8 mouse cellular contexts compared by ENCODE assay signal in the genomic region with DNA sequence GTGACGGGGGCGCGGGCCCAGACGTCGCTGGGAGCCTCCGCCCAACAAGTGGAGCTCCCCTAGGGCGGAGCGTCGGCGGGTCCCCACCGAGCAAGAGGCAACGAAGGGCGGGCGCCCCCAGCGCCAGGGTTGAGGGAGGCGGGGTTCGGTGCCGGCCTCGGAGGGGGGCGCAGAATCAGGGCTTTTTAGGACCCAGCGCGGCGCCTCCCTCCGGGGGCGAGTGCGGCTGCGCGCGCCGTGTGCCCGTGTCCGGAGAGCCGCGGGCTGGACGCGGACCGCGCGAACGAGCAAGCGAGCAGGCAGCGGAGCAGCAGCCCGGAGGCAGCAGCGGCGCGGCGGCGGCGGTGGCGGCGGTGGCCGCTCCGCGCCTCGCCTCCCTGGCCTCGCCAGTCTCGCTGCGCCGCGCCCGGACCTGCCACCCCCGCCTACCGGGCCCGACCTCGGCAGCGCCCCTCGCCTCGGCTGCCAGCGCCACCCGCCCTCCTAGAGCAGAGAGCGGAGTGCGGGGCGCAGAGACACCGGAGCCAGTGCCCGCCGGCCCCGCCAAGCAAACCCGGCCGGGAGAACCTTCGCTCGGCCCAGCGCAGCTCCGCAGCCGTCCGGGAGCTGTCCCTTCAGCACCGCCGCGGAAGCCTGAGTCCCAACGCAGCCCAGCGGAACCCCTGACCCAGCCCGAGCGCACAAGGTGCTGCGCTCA. TPM values are rescaled to one million over a fixed set of nuclear protein-coding genes. Genes with fewer than 3 reads are reported as not detected.
DNase-seq lines count a peak whose midpoint lies in the region; ATAC-seq and TF ChIP-seq lines count a peak whose summit lies in the region.

TSS of gene Kcnc1 (plus strand) at position 267 of the 697 bp plus-strand sequence.

- H3K9ac ChIP-seq in ES-E14 (ENCODE audit: insufficient read depth, low read depth, low read length, poor library complexity, severe bottlenecking) = peak within 1 kb of the TSS; percentile 9; the same call in 1 of the 2 replicates
- peak within 1 kb of the TSS; percentile 86 for H3K9ac ChIP-seq in hindbrain, embryonic 12.5 days

- DNase-seq in ES-E14 (ENCODE audit: low read depth, low spot score) = peak; percentile 60
- DNase-seq in cerebellum, adult 2 months = peak; percentile 91 to 92
- peak in 1 of 2 experiments; percentile 71 for DNase-seq in frontal cortex, adult 2 months (ENCODE audit: extremely low spot score in 1 of 2, low spot score in 1 of 2)
- peak; percentile 61 to 69 for DNase-seq in layer of hippocampus, postnatal 14 days (ENCODE audit: low spot score in 2 of 2)
- DNase-seq in lung, postnatal 10 days = peak; percentile 85
- peak; percentile 77 for DNase-seq in retina, embryonic 14.5 days (ENCODE audit: low spot score)
- DNase-seq in thymus, postnatal 36 days = peak; percentile 66 to 68

- no peak for TF ChIP-seq CTCF in cerebellum, adult 2 months (IDR thresholded peaks at IDR 0.05; ENCODE audit: borderline replicate concordance, insufficient read depth, low read depth, low read length)

- no peaks in the 10 kb centered on the region for H3K27me3 ChIP-seq in cerebellum, adult 2 months (ENCODE audit: control insufficient read depth, insufficient read depth, low read length)
- peaks cover 70% of the 10 kb centered on the region for H3K27me3 ChIP-seq in hindbrain, embryonic 12.5 days

- TF ChIP-seq POLR2A in cerebellum, adult 2 months (IDR thresholded peaks at IDR 0.05; ENCODE audit: borderline replicate concordance, insufficient read depth, low read length) = peak; percentile 81

- peak within 1 kb of the TSS; percentile 84 for H3K4me2 ChIP-seq in hindbrain, embryonic 12.5 days (replicated peaks)

- H3K27ac ChIP-seq in ES-E14 (ENCODE audit: insufficient read depth, low read depth, low read length, poor library complexity, severe bottlenecking) = no peak within 1 kb of the TSS
- H3K27ac ChIP-seq in cerebellum, adult 2 months (ENCODE audit: insufficient read depth, low read length) = peak within 1 kb of the TSS; percentile 99
- peak within 1 kb of the TSS; percentile 81 for H3K27ac ChIP-seq in hindbrain, embryonic 12.5 days

- H3K4me1 ChIP-seq in ES-E14 (ENCODE audit: control insufficient read depth in 2 of 2, insufficient read depth in 2 of 2, low read length in 2 of 2, poor library complexity in 1 of 2) = no peaks in the 10 kb centered on the region
- peaks cover 25% of the 10 kb centered on the region for H3K4me1 ChIP-seq in cerebellum, adult 2 months (ENCODE audit: control insufficient read depth, insufficient read depth, low read length)
- H3K4me1 ChIP-seq in hindbrain, embryonic 12.5 days = peaks cover 42% of the 10 kb centered on the region

- WGBS in cerebellum, adult 2 months = under 1% methylated on average over 87 of the region's 93 CpGs
- WGBS in hindbrain, embryonic 12.5 days = under 1% methylated on average over 41 of the region's 93 CpGs

- H3K4me3 ChIP-seq in ES-E14 (ENCODE audit: insufficient read depth in 1 of 2, low read depth in 1 of 2, low read length in 2 of 2, poor library complexity in 1 of 2, severe bottlenecking in 1 of 2) = peak within 1 kb of the TSS; percentile 68
- H3K4me3 ChIP-seq in cerebellum, adult 2 months (replicated peaks; ENCODE audit: insufficient read depth, low read depth, low read length) = peak within 1 kb of the TSS; percentile 96
- H3K4me3 ChIP-seq in hindbrain, embryonic 12.5 days = peak within 1 kb of the TSS; percentile 72

- no peaks in the 10 kb centered on the region for H3K36me3 ChIP-seq in ES-E14 (ENCODE audit: control insufficient read depth, insufficient read depth, low read length, poor library complexity, severe bottlenecking)
- no peaks in the 10 kb centered on the region for H3K36me3 ChIP-seq in hindbrain, embryonic 12.5 days

- peak; percentile 60 for ATAC-seq in hindbrain, embryonic 12.5 days (ENCODE audit: low FRiP score)

- in situ Hi-C loops in ES-E14 (cut with MboI; ENCODE audit: low sequenced_read_pairs in 2 of 2, unreplicated experiment in 2 of 2) = loop anchor here (10.0 to 25.0 kb wide), 2 partner anchors 166 to 208 kb away; no protein-coding TSS in a partner anchor

- no peaks in the 10 kb centered on the region for H3K9me3 ChIP-seq in ES-E14 (ENCODE audit: control insufficient read depth, insufficient read depth, low read depth, low read length)
- no peaks in the 10 kb centered on the region; the same call in 1 of the 2 replicates for H3K9me3 ChIP-seq in hindbrain, embryonic 12.5 days (replicated peaks)

TF ChIP-seq in ES-E14, 5 proteins besides CTCF, POLR2A, EP300 and RAD21:
- TF ChIP-seq MAFK (IDR thresholded peaks at IDR 0.05; ENCODE audit: insufficient read depth, low read depth, low read length) (no peak), ZNF384 (IDR thresholded peaks at IDR 0.05; ENCODE audit: low read depth, low read length) (no peak), CHD2 (IDR thresholded peaks at IDR 0.05; ENCODE audit: low read depth, low read length) (no peak), HCFC1 (IDR thresholded peaks at IDR 0.05; ENCODE audit: borderline replicate concordance, insufficient read depth, low read length) (no peak), ZC3H11A (IDR thresholded peaks at IDR 0.05; ENCODE audit: borderline replicate concordance, low read depth, low read length) (no peak)

RNA-seq across cellular contexts. Expression of gene Kcnc1, which starts in this region (rescaled TPM):
- 0.18 TPM in 1 of 2 replicates, not detected in the other for total RNA-seq in ES-E14 (2012; rRNA removed)
- 325 and 338 TPM in 2 replicates for polyA plus RNA-seq in cerebellum, adult 2 months (2012; rRNA removed)
- polyA plus RNA-seq in frontal cortex, adult 2 months (2012; rRNA removed) = 68.6 and 83.9 TPM in 2 replicates
- 8.2 and 9.8 TPM in 2 replicates for polyA plus RNA-seq in hindbrain, embryonic 12.5 days (2016; fragmentation: Nextera tagmentation; extraction: Ambion mirVana)
- total RNA-seq in layer of hippocampus, postnatal 14 days (2021) = 10 to 100 TPM; 79.6 to 81.4 TPM

Comparison
In these comparisons a context has a peak if more than half of its experiments do, and no peak if none do; other contexts are left out.
1. RNA of gene Kcnc1 (total RNA-seq): 79.6 to 81.4 TPM in layer of hippocampus, postnatal 14 days; 0.18 TPM in ES-E14; every median in the first group is over 10 times any median in the second.
2. Peak in DNase-seq, H3K4me3 ChIP-seq and H3K9ac ChIP-seq in ES-E14; RNA of the gene not detected or under 1 TPM.
3. Peak in every context shown above with its lines, with median percentiles within 50 percentile points of each other: H3K4me3 ChIP-seq.